Mouse (Mus musculus) gastrocnemius, postnatal 10 days (tissue): ENCODE measurements around the gene Lrfn4. TPM values are rescaled to one million over a fixed set of nuclear protein-coding genes. Genes with fewer than 3 reads are reported as not detected.
"Not testable (repeated sequence)": the region's sequence is repeated elsewhere in the genome, so short reads cannot be mapped to it uniquely, and the experiment has no call there.

ENCODE experiments used
- DNase-seq: peaks from one replicate; pipeline ENCODE4 v3.0.0; 2021; ENCODE audit warnings: mixed read lengths
- total RNA-seq, 2 experiments: library from RNA; stranded (reverse); gene quantifications; 2 replicates each; pipeline ENCODE4 v1.2.3; 2021

The Lrfn4 gene
- total RNA-seq, 2 experiments from 2014 or later = 5.1 to 7.1 TPM

- no peak for DNase-seq
Measured at GRCm38 (mm10) chr19:4612181-4612961, 3.1 kb downstream of the Lrfn4 start.

- no peak for DNase-seq
Measured at GRCm38 (mm10) chr19:4610109-4610508, 5.4 kb downstream of the Lrfn4 start.

DNA sequence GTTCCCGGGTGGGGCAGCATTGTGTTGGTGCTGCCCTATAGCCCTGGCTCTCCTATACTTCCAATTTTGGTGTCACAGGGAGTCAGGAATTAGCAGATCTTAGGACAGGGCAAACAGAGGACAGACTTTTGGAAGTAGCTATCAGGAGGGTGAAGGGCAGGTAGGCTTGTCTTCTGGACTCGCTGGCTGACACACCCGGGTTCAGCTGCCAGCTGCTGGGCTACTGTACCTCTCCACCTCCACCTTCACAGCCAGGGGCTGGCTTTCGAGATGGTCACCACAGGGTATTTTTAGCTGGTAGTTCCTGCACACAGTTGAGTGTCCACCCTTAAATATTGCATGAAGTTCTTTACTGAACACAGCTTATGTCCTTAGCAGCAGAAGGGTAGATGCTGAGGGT lies 7.0 kb downstream of the Lrfn4 start:
- no peak for DNase-seq

DNA sequence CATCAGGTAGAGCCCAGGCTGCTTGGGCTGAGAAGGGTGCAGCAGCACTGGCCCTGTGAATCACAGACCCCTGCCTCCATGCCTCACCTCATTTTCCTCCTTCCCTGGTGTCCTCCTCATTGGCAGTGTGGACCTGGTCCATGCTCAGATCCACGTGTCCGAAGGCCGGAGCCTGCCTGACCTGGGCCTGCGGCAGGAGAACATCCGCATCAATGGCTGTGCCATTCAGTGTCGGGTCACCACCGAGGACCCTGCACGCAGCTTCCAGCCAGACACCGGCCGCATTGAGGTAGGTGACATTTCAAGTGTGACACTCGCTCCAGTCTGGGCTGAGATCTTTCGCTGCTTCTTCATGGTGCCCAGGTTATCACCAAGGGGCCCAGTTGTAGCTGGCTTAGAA lies 8.1 kb downstream of the Lrfn4 start:
- no peak for DNase-seq

- DNase-seq = no peak
Measured at GRCm38 (mm10) chr19:4605654-4606053, 9.8 kb downstream of the Lrfn4 start.

DNA sequence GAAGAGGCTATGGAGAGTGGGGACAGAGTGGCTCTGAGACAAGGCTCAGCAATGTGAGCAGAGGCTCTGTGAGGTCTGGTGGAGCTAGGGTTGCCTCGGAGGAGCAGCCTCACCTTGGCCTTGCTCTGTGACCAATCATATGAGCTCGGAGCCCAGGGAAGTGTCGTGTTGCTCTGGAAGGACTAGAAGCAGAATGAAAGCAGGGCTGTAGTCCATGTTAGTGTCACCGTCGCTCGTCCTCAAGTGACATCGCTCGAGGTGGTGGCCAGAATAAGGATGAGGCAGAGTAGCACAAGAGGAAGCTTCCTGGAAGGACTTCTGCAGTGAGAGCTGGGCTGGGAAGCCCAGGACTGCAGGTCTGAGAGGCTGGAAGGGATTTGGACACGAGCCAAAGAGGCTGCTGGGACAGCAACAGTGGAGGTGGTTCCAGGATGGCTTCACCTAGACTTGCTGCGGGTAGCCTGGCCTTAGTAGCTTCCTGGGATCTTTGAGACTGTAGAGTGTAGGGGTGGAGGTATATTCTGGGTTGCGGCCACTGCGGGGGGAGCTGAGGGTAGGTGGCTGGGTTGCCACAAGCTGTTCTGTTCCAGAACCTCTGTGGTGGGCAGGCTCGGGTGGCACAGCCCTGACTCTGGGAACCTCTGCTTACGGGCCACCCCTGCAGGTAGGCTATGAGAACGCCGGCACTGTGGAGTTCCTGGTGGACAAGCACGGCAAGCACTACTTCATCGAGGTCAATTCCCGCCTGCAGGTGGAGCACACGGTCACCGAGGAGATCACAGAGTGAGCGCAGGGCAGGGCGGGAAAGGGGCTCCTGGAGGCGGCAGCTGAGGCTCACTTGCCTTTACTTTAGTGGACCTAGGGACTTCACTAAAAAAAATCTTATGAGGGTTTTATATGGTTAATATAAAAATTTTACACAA lies 11.4 kb downstream of the Lrfn4 start:
- DNase-seq = peak; percentile 38

DNA sequence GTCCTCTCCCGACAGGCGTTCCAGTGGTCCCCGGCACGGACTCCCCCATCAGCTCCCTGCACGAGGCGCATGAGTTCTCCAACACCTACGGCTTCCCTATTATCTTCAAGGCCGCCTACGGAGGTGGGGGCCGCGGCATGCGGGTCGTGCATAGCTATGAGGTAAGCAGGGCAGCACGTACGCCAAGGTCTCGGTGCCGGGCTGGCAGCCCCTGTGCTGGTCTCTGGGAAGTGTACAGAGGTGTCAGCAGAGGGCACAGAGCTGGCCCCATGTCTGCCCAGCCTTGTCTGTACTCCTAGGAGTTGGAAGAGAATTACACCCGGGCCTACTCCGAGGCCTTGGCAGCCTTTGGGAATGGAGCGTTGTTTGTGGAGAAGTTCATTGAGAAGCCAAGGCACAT lies 13.0 kb downstream of the Lrfn4 start:
- DNase-seq = no peak

GRCm38 (mm10) chr19:4596071-4596470 lies 19.4 kb downstream of the Lrfn4 start:
- no peak for DNase-seq

DNA sequence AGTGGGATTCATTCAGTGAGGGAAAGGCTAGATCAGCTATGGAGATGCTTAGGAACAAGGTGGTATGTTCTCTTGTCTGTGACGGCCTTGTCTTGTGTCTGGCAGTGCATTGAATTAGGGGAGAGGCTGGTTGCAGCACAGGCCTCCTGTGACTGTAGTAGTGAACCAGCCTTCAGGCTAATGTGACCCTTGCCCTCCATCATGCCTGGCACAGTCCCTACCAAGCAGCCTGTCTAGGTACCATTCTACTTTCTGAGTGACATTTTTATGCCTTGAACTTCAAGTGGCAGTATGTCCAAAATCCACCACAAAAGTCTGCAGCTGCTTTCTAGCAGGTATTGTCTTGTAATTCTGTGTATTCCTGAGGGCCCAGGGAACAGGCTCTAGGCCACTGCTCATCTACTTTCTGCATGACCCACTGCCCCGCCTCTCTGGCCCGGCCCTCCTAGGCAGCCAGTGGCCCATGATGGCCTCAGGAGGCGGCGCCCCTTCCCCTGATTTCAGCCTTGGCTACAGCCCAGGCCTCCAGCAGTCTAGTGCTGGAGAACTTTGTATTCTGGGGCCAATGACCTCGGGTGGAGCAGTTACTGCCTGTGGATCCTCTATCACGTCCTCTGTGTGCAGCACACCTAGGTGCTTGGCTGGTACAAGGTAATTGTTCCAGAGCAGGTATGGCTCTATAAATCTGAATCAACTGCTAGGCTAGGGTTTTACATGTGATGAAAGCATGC lies 21.5 kb downstream of the Lrfn4 start:
- no peak for DNase-seq

GRCm38 (mm10) chr19:4590025-4590424 lies 25.4 kb downstream of the Lrfn4 start:
- DNase-seq = no peak

- DNase-seq = no peak
Measured at GRCm38 (mm10) chr19:4589081-4589480, 26.4 kb downstream of the Lrfn4 start.

DNA sequence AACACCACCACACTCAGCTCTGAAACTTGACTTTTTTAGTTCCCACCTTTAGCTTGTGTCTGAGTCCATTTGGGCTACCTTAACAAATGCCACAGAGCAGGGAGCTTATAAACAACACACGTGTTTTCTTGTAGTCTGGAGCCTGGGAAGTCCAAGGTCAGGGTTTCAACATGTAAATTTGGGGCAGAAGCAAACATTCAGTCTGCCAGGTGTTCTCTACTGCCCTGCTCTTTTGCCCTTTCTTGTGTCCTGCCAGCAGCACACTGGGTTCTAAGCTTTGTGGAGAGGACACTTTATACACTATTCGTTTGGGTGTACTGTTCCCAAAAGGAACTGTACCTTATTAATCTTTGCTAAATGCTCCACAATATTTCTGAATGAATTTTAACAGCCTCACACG lies 27.0 kb downstream of the Lrfn4 start:
- DNase-seq = no peak

DNA sequence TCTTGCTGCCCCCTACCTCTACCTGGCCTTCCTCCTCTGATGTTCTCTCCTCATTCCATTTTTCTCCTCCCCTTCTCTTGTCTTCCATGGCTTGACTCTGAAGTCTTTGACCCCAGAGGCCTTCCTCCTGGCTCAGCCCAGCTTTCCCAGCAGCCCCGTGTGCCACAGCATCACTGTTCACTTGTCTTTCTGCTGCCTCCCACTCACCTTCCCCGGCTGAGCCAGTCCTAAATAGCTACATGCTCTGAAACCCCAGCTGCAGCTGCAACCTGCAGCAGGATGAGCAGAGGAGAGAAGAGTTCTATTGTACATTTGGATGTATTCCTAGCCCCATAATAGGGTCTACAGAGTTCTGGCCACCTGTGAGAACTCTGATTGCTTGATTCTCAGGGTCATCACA lies 28.0 kb downstream of the Lrfn4 start:
- no peak for DNase-seq

- DNase-seq = not testable (repeated sequence)
Measured at GRCm38 (mm10) chr19:4586783-4587182, 28.7 kb downstream of the Lrfn4 start.

DNA sequence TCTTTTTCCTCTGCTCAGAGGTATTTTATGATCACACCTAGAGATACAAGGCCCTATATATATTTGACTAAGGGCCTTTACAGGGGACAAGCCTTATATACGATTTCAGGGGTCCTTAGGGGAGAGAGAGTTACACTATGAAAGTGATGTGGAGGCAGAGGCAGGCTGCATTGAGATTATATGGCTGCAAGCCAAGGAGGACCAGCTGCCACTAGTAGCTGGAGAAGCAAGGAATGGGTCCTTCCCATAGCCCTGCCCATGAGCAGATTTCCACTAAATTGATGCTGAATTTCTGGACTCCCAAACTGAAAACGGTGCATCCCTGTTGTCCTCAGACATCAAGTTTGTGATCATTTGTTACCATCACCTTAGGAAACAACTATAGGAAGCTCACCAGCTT lies 31.6 kb downstream of the Lrfn4 start:
- no peak for DNase-seq

GRCm38 (mm10) chr19:4579296-4579695 lies 36.2 kb downstream of the Lrfn4 start:
- DNase-seq = no peak

- no peak for DNase-seq
Measured at GRCm38 (mm10) chr19:4578799-4579198, 36.7 kb downstream of the Lrfn4 start.

DNA sequence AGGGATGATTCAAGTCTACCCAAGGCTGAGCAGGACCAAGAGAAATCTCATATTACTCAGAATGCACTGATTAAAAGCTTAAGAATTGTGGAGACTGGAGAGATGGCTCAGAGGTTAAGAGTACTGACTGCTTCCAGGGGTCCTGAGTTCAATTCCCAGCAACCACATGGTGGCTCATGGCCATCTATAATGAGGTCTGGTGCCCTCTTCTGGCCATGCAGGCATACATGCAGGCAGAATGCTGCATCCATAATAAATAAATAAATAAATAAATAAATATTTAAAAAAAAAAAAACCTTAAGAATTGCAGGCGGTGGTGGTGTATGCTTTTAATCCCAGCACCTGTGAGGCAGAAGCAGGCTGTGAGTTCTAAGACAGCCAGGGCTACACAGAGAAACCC lies 42.2 kb downstream of the Lrfn4 start:
- DNase-seq = no peak

- DNase-seq = no peak
Measured at GRCm38 (mm10) chr19:4572467-4572866, 43.0 kb downstream of the Lrfn4 start.

DNA sequence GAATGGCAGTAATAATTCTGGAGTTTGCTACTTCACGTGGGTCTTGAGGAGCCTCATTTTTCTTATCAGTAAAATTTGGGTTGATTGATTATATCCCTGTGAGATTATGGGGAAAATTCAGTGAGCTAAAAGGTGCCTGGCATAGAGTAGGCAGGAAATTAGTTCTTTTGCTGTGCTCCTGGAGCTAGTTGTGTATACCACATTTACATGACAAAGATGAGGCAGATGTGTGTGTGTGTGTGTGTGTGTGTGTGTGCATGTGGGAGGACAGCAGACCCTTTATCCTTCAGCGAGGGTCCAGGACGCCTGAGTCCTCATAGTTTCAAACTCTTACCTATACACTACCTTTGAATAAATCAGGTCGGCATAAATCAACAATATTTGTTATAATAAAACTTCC lies 43.4 kb downstream of the Lrfn4 start:
- no peak for DNase-seq

DNA sequence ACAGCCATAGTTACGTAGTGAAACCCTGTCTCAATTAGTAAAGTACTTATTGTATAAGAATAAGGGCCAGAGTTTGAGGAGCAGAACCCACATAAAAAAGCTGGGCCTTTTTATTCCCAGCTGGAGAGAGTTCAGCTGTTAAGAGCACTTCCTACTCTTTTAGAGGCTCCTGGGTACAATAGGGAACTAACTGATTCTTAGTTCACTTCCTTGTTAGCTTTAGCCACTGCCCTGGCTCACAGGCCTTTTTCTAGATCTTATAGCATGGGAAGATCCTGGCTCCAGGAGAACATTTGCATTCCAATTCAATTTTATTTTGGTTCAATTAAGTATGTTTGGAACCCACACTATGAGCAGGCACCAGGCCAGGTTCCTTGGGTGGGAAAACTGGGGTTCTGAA lies 43.8 kb downstream of the Lrfn4 start:
- DNase-seq = no peak

DNA sequence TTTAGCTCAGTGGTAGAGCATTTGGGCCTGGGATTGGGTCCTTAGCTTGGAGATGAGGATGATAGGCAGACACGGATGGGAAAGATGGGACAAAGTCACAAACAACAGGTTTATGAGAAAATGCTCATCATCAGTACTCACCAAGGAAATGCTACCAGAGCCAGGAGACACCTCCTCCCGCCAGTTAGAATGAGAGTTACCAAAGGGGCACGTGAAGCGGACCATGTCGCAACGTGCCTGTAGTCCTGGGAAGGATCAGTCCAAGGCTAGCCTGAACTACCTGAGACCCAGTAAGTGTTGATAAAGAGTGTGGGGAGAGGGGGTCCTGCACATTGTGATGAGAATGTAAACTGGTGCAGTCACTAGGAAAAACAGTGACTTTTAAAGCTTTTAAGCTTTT lies 44.7 kb downstream of the Lrfn4 start:
- no peak for DNase-seq

GRCm38 (mm10) chr19:4570237-4570613 lies 45.2 kb downstream of the Lrfn4 start:
- no peak for DNase-seq
